Mouse (Mus musculus) heart, embryonic 11.5 days (tissue): ENCODE data around the gene Sel1l. TPM values are rescaled to one million over a fixed set of nuclear protein-coding genes. Genes with fewer than 3 reads are reported as not detected.
"Not testable (repeated sequence)": the region's sequence is repeated elsewhere in the genome, so short reads cannot be mapped to it uniquely, and the experiment has no call there.

Experiments
- ATAC-seq: fragments of 200-750 bp; cut with Nextera tagmentation; replicated peaks from 2 replicates; pipeline ENCODE4 v1.8.0; 2017; ENCODE audit warnings: moderate library complexity; ENCODE audit not compliant: insufficient number of reproducible peaks, low FRiP score, low TSS enrichment
- H3K27ac ChIP-seq: fragments of 300-500 bp; sonication (generic); 2 replicates; pipeline ENCODE4 v1.5.1; 2014; ENCODE audit warnings: mild to moderate bottlenecking, low read depth, low read length
- H3K27me3 ChIP-seq: fragments of 300-500 bp; sonication (generic); 2 replicates; pipeline ENCODE4 v1.6.1; 2014; ENCODE audit warnings: mild to moderate bottlenecking, low read length, mixed read lengths; ENCODE audit not compliant: control insufficient read depth, insufficient read depth
- H3K36me3 ChIP-seq: fragments of 300-500 bp; sonication (generic); 2 replicates; pipeline ENCODE4 v1.6.1; 2014; ENCODE audit warnings: mild to moderate bottlenecking, low read length, moderate library complexity, mixed read lengths; ENCODE audit not compliant: control insufficient read depth, insufficient read depth
- H3K4me1 ChIP-seq: fragments of 300-500 bp; sonication (generic); 2 replicates; pipeline ENCODE4 v1.6.1; 2014; ENCODE audit warnings: low read length; ENCODE audit not compliant: control insufficient read depth, insufficient read depth
- H3K4me2 ChIP-seq: fragments of 300-500 bp; sonication (generic); 2 replicates; pipeline ENCODE4 v1.6.1; 2014; ENCODE audit warnings: mild to moderate bottlenecking, moderate library complexity
- H3K4me3 ChIP-seq: fragments of 300-500 bp; sonication (generic); 2 replicates; pipeline ENCODE4 v1.5.1; 2014; ENCODE audit warnings: low read depth, low read length
- H3K9ac ChIP-seq: fragments of 300-500 bp; sonication (generic); 2 replicates; pipeline ENCODE4 v1.6.1; 2014; ENCODE audit warnings: mild to moderate bottlenecking, low read depth, low read length, moderate library complexity
- H3K9me3 ChIP-seq: fragments of 300-500 bp; sonication (generic); replicated peaks from 2 replicates; pipeline ENCODE4 v1.6.1; 2016; ENCODE audit warnings: low read length; ENCODE audit not compliant: control insufficient read depth
- WGBS: fragments of 180-500 bp; shearing (Covaris S2); extraction: QIAGEN DNeasy Blood & Tissue Kit; methylation state at CpG from one replicate; pipeline ENCODE4 v1.1.7; 2014; ENCODE audit not compliant: insufficient replicate concordance; 5-methylcytosine and 5-hydroxymethylcytosine counted together
- polyA plus RNA-seq: library from polyadenylated mRNA; unstranded; fragments of >200 nt; fragmentation: Nextera tagmentation; extraction: Ambion mirVana; gene quantifications from 2 replicates; pipeline ENCODE4 v1.2.1, GENCODE M21; 2014

Gene Sel1l
- polyA plus RNA-seq, 1 experiment from 2014 or later = 60.8 TPM

DNA sequence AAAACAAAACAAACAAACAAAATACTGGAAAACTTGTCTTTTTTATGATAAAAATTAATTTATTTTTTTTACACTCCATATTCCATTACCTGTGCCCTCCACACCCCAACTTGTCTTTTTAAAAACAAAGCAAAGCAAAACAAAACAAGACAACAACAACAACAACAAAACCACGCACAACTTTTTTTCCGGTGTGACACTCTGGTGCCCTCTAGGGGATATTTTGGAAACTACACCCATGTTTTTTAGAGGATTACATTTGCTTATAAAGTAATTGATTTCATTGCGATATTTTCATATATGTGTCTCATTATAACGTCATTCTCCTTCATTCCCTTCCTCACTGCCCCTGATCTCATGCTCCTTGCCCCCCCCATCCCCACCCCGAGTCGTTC lies 49.6 kb downstream of the Sel1l start:
- Histone ChIP-seq H3K27ac (no peak overlapping the region), H3K4me1 (no peaks in the 10 kb centered on the region), H3K27me3 (no peaks in the 10 kb centered on the region), H3K4me2 (no peak overlapping the region), H3K9me3 (no peaks in the 10 kb centered on the region), H3K4me3 (no peak overlapping the region), H3K9ac (no peak overlapping the region), H3K36me3 (no peaks in the 10 kb centered on the region)
- WGBS = 19% methylated on average over 6 of the region's 6 CpGs
- ATAC-seq = no peak

- ATAC-seq = no peak
- Histone ChIP-seq H3K27me3 (no peaks in the 10 kb centered on the region), H3K4me3 (no peak overlapping the region), H3K4me1 (no peaks in the 10 kb centered on the region), H3K27ac (no peak overlapping the region), H3K9ac (no peak overlapping the region), H3K36me3 (no peaks in the 10 kb centered on the region), H3K9me3 (no peaks in the 10 kb centered on the region), H3K4me2 (no peak overlapping the region)
- WGBS = 69% methylated on average over 6 of the region's 6 CpGs
Measured at GRCm38 (mm10) chr12:91798720-91799378, 50.1 kb downstream of the Sel1l start.

GRCm38 (mm10) chr12:91796774-91797173 lies 52.2 kb downstream of the Sel1l start:
- no peak overlapping the region for H3K9ac ChIP-seq
- H3K4me3 ChIP-seq = no peak overlapping the region
- ATAC-seq = no peak
- H3K27ac ChIP-seq = no peak overlapping the region
- H3K4me2 ChIP-seq = no peak overlapping the region
- no peaks in the 10 kb centered on the region for H3K9me3 ChIP-seq
- no peaks in the 10 kb centered on the region for H3K36me3 ChIP-seq
- 80% methylated on average over 4 of the region's 4 CpGs for WGBS
- H3K4me1 ChIP-seq = no peaks in the 10 kb centered on the region; the same call in 1 of the 2 replicates
- no peaks in the 10 kb centered on the region for H3K27me3 ChIP-seq

- Histone ChIP-seq H3K9ac (no peak overlapping the region), H3K9me3 (no peaks in the 10 kb centered on the region), H3K4me1 (no peaks in the 10 kb centered on the region; the same call in 1 of the 2 replicates), H3K27me3 (no peaks in the 10 kb centered on the region), H3K4me2 (no peak overlapping the region), H3K4me3 (no peak overlapping the region), H3K36me3 (no peaks in the 10 kb centered on the region), H3K27ac (no peak overlapping the region)
- WGBS = 72% methylated on average over 8 of the region's 8 CpGs
- ATAC-seq = no peak
Measured at GRCm38 (mm10) chr12:91793266-91793665, 55.7 kb downstream of the Sel1l start.

DNA sequence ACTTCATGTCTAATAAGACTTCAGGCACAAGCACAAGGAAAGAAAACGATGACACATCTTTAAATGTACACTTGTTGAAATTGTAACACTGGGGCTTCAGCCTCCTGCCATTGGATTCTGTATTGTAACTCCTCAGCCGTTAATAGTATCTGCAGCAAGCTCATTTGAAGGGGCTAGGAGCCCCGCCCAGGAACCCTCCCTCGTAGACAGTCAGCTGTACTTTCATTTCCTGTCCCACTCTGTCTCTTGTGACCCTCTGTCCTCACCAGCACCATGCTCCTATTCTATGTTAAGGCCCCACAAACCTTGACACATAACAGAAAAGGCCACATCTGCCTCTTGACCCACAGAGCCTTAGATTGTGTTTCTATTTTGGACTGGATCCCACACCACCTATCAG lies 57.1 kb downstream of the Sel1l start:
- 47% methylated on average over 4 of the region's 4 CpGs for WGBS
- Histone ChIP-seq H3K4me2 (no peak overlapping the region), H3K4me1 (no peaks in the 10 kb centered on the region; the same call in 1 of the 2 replicates), H3K4me3 (no peak overlapping the region), H3K9me3 (no peaks in the 10 kb centered on the region), H3K9ac (no peak overlapping the region), H3K36me3 (no peaks in the 10 kb centered on the region), H3K27ac (no peak overlapping the region), H3K27me3 (no peaks in the 10 kb centered on the region)
- no peak for ATAC-seq

DNA sequence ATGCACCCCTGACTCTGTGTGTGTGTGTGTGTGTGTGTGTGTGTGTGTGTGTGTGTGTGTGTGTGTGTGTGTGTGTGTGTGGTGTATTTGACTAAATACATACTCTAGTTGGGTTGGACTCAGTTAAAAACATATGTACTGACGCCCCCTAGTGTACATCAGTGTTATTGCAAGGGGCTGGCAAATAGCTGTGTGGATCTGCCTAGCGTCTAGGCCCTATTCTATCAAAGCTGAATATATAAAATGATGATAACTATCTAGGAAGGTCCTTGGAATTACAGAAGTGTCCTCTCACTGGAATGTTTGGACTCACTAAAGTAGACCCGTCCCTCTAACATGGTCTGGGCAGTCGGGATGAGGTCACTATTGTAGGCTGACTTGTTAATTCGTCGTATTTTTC lies 59.2 kb downstream of the Sel1l start:
- H3K9me3 ChIP-seq = no peaks in the 10 kb centered on the region
- no peaks in the 10 kb centered on the region for H3K27me3 ChIP-seq
- H3K27ac ChIP-seq = no peak overlapping the region
- 55% methylated on average over 6 of the region's 6 CpGs for WGBS
- no peak overlapping the region for H3K4me2 ChIP-seq
- no peak for ATAC-seq
- no peak overlapping the region for H3K4me3 ChIP-seq
- no peaks in the 10 kb centered on the region for H3K36me3 ChIP-seq
- H3K9ac ChIP-seq = no peak overlapping the region
- H3K4me1 ChIP-seq = no peaks in the 10 kb centered on the region; the same call in 1 of the 2 replicates

GRCm38 (mm10) chr12:91788446-91788845 lies 60.5 kb downstream of the Sel1l start:
- whole genome bisulfite sequencing = 63% methylated on average over 3 of the region's 3 CpGs
- ATAC-seq, H3K4me1 ChIP-seq: not testable (repeated sequence)

GRCm38 (mm10) chr12:91787959-91788437 lies 61.0 kb downstream of the Sel1l start, which contains the start of gene Ston2:
TSS of gene Ston2 (minus strand) at chr12:91788387.
- ATAC-seq = no peak
- no peak within 1 kb of the TSS for H3K4me2 ChIP-seq
- no peak within 1 kb of the TSS for H3K9ac ChIP-seq
- no peak within 1 kb of the TSS for H3K4me3 ChIP-seq
- no peak within 1 kb of the TSS for H3K27ac ChIP-seq
- 79% methylated on average over 9 of the region's 9 CpGs for WGBS
- no peaks in the 10 kb centered on the region for H3K9me3 ChIP-seq
- no peaks in the 10 kb centered on the region for H3K27me3 ChIP-seq
- H3K4me1 ChIP-seq = no peaks in the 10 kb centered on the region; the same call in 1 of the 2 replicates
- H3K36me3 ChIP-seq = no peaks in the 10 kb centered on the region

More at GRCm38 (mm10) chr12:91788446-91788845, 60.5 kb downstream of the Sel1l start:
- not testable (repeated sequence) for H3K4me2 ChIP-seq, H3K36me3 ChIP-seq, H3K4me3 ChIP-seq, H3K9ac ChIP-seq, H3K9me3 ChIP-seq, H3K27ac ChIP-seq, H3K27me3 ChIP-seq

DNA sequence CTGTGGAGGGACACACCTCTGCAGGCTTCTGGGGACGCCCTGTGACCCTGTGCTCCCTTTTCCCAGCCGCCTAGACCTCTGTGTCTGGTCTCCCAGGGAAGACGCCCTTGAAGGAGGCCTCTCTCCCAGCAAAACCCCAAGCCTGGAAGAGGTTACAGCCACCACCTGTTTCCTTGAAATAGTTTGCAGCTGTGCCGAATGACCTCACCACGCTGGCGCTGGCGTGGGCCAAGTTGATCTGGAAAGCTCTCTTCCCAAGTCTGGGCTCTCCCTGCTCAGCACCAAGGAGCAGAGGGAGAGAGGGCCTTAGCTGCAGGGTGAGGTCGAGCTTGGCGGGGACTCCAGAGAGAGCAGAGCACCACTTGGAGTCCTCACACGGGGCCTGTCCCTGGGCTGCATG lies 62.6 kb downstream of the Sel1l start:
- WGBS = 44% methylated on average over 10 of the region's 10 CpGs
- H3K4me3 ChIP-seq = no peak overlapping the region
- no peak overlapping the region for H3K9ac ChIP-seq
- no peaks in the 10 kb centered on the region for H3K36me3 ChIP-seq
- no peaks in the 10 kb centered on the region for H3K9me3 ChIP-seq
- H3K4me1 ChIP-seq = no peaks in the 10 kb centered on the region
- ATAC-seq = no peak; the same call in 1 of the 2 replicates
- no peaks in the 10 kb centered on the region for H3K27me3 ChIP-seq
- no peak overlapping the region for H3K4me2 ChIP-seq
- H3K27ac ChIP-seq = no peak overlapping the region
